Mouse (Mus musculus) midbrain, embryonic 12.5 days (tissue): ENCODE measurements at regions not wholly inside any gene's neighbourhood (a gene's known extent, or its start where the extent isn't known, plus 50 kb on each side); places are given as distances from the start of the nearest gene placed in this dataset.
A peak's percentile ranks its signal among the peaks of the same experiment; 100 is the strongest.

Source experiments
- ATAC-seq: fragments of 200-750 bp; cut with Nextera tagmentation; 2 replicates; pipeline ENCODE4 v1.8.0; 2017; ENCODE audit warnings: low read depth, moderate TSS enrichment, moderate library complexity; ENCODE audit not compliant: low FRiP score
- H3K27ac ChIP-seq: fragments of 300-500 bp; sonication (generic); replicated peaks from 2 replicates; pipeline ENCODE4 v1.5.1; 2016; ENCODE audit warnings: mild to moderate bottlenecking
- H3K27me3 ChIP-seq: fragments of 300-500 bp; sonication (generic); 2 replicates; pipeline ENCODE4 v1.6.1; 2016; ENCODE audit warnings: mild to moderate bottlenecking
- H3K36me3 ChIP-seq: fragments of 300-500 bp; sonication (generic); 2 replicates; pipeline ENCODE4 v1.6.1; 2016
- H3K4me1 ChIP-seq: fragments of 300-500 bp; sonication (generic); 2 replicates; pipeline ENCODE4 v1.6.1; 2016
- H3K4me2 ChIP-seq: fragments of 300-500 bp; sonication (generic); replicated peaks from 2 replicates; pipeline ENCODE4 v1.6.1; 2016; ENCODE audit warnings: mild to moderate bottlenecking, moderate library complexity
- H3K4me3 ChIP-seq: fragments of 300-500 bp; sonication (generic); 2 replicates; pipeline ENCODE4 v1.5.1; 2016; ENCODE audit warnings: mild to moderate bottlenecking
- H3K9ac ChIP-seq: fragments of 300-500 bp; sonication (generic); replicated peaks from 2 replicates; pipeline ENCODE4 v1.6.1; 2016; ENCODE audit warnings: mild to moderate bottlenecking, moderate library complexity
- H3K9me3 ChIP-seq: fragments of 300-500 bp; sonication (generic); 2 replicates; pipeline ENCODE4 v1.6.1; 2016; ENCODE audit warnings: mild to moderate bottlenecking
- WGBS: fragments of 180-500 bp; shearing (Covaris S2); methylation state at CpG from one replicate; pipeline ENCODE4 v1.1.7; 2016; 5-methylcytosine and 5-hydroxymethylcytosine counted together

- peak; percentile 72 for ATAC-seq
- Histone ChIP-seq H3K27me3 (peaks cover 82% of the 10 kb centered on the region), H3K36me3 (no peaks in the 10 kb centered on the region), H3K9ac (no peak overlapping the region; the same call in 1 of the 2 replicates), H3K4me3 (peak overlapping the region; percentile 29), H3K27ac (no peak overlapping the region), H3K4me2 (peak overlapping the region; percentile 52), H3K4me1 (0 out of 2 replicates have a peak, but pooled peaks cover 3% of the 10 kb centered on the region), H3K9me3 (no peaks in the 10 kb centered on the region)
- WGBS: under 1% methylated on average over 23 of the region's 23 CpGs
Measured at GRCm38 (mm10) chr5:74943737-74944403, 100.7 kb downstream of the Chic2 start.

- Histone ChIP-seq H3K4me1 (0 out of 2 replicates have a peak, but pooled peaks cover 3% of the 10 kb centered on the region), H3K9ac (no peak overlapping the region), H3K36me3 (no peaks in the 10 kb centered on the region), H3K4me3 (no peak overlapping the region), H3K27me3 (peaks cover 72% of the 10 kb centered on the region), H3K9me3 (no peaks in the 10 kb centered on the region), H3K4me2 (no peak overlapping the region; the same call in 1 of the 2 replicates), H3K27ac (no peak overlapping the region)
- ATAC-seq: no peak
- WGBS: 3% methylated on average over 13 of the region's 13 CpGs
Measured at GRCm38 (mm10) chr5:74941426-74941825, 103.1 kb downstream of the Chic2 start.

DNA sequence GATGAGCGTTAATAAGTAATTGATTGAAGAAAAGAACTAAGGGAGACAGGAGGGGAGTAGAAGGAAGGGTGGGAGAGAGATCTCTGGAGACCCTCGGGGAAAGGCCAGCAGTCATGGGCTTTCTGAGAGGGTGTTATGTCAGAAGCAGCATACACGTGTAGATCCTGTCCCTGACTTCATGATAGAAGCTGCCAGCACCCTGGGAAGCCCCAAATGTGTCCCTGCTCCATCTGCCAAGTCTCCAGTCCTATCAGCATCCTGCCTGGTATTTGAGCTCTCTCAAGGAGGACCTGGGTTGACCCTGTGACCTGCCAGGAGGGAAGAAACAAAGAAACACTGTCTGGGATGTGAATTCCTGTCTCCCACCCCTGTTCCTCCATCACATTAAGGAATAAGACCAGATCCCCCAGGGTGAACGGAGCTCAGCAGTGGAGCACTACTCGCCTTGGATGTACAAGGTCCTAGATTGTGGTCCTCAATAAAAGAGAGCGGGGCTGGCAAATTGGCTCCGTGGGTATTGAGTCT is 107.1 kb downstream of the Chic2 start:
- no peak for ATAC-seq
- no peaks in the 10 kb centered on the region for H3K9me3 ChIP-seq
- H3K36me3 ChIP-seq: no peaks in the 10 kb centered on the region
- H3K4me2 ChIP-seq: no peak overlapping the region
- no peak overlapping the region for H3K27ac ChIP-seq
- H3K4me3 ChIP-seq: no peak overlapping the region
- no peak overlapping the region for H3K9ac ChIP-seq
- H3K27me3 ChIP-seq: peaks cover 37% of the 10 kb centered on the region
- H3K4me1 ChIP-seq: no peaks in the 10 kb centered on the region
- 50% methylated on average over 7 of the region's 7 CpGs for WGBS

- H3K4me3 ChIP-seq: no peak overlapping the region
- WGBS: 85% methylated on average over 5 of the region's 5 CpGs
- no peak overlapping the region for H3K4me2 ChIP-seq
- no peak overlapping the region for H3K9ac ChIP-seq
- no peak for ATAC-seq
- H3K36me3 ChIP-seq: no peaks in the 10 kb centered on the region
- no peak overlapping the region for H3K27ac ChIP-seq
- no peaks in the 10 kb centered on the region for H3K4me1 ChIP-seq
- peaks cover 29% of the 10 kb centered on the region for H3K27me3 ChIP-seq
- no peaks in the 10 kb centered on the region for H3K9me3 ChIP-seq
Measured at GRCm38 (mm10) chr5:74936087-74936486, 108.5 kb downstream of the Chic2 start.

- Histone ChIP-seq H3K27me3 (peaks cover 24% of the 10 kb centered on the region), H3K9ac (no peak overlapping the region), H3K9me3 (no peaks in the 10 kb centered on the region), H3K36me3 (no peaks in the 10 kb centered on the region), H3K27ac (no peak overlapping the region), H3K4me2 (no peak overlapping the region), H3K4me1 (no peaks in the 10 kb centered on the region), H3K4me3 (no peak overlapping the region)
- 85% methylated on average over 8 of the region's 8 CpGs for WGBS
- no peak for ATAC-seq
Measured at GRCm38 (mm10) chr5:74935676-74936075, 108.9 kb downstream of the Chic2 start.

DNA sequence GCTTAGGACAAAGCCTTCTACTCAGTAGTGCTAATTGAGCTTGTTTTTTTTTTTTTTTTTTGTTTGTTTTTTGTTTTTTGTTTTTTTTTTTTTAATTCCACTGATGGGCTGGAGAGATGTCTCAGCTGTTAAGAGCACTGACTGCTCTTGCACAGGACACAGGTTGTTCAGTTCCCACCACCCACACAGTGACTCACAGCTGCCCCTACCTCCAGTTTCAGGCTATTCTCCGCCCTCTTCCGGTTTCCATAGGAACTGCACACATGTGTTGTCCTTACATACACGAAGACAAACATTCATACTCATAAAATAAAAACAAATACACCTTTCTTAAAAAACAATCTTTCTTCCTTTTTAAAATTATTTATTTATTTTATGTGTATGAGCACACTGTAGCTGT is 111.3 kb downstream of the Chic2 start:
- Histone ChIP-seq H3K9me3 (no peaks in the 10 kb centered on the region), H3K4me1 (no peaks in the 10 kb centered on the region), H3K27me3 (peaks cover 6% of the 10 kb centered on the region), H3K36me3 (no peaks in the 10 kb centered on the region), H3K27ac (no peak overlapping the region), H3K4me2 (no peak overlapping the region), H3K4me3 (no peak overlapping the region), H3K9ac (no peak overlapping the region)
- ATAC-seq: no peak
- 91% methylated on average over 3 of the region's 3 CpGs for WGBS

DNA sequence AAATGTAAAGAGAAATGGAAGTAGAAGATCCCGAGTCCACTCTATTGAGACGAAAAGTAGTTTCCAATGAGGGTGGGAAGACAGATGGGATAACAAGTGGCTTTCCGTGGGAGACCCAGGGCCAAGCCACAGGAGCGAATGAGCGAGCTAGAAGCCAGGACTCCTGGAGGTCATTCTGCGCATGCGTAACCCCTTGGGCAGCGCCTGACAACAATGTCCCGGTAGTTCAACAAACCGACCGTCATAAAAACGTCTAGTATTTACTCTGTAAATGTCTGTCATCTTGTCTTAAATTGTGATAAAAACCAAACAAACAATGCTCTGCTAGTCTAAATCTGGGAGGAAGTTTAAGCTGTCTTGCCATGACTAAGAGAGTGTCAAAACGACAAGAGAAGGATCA is 112.4 kb downstream of the Chic2 start:
- WGBS: 92% methylated on average over 13 of the region's 13 CpGs
- no peaks in the 10 kb centered on the region for H3K9me3 ChIP-seq
- H3K27ac ChIP-seq: no peak overlapping the region
- no peak for ATAC-seq
- H3K4me3 ChIP-seq: no peak overlapping the region
- H3K4me1 ChIP-seq: no peaks in the 10 kb centered on the region
- peaks cover 2% of the 10 kb centered on the region; the same call in 1 of the 2 replicates for H3K27me3 ChIP-seq
- H3K9ac ChIP-seq: no peak overlapping the region
- H3K4me2 ChIP-seq: no peak overlapping the region
- H3K36me3 ChIP-seq: no peaks in the 10 kb centered on the region

GRCm38 (mm10) chr5:74931765-74932164 is 112.8 kb downstream of the Chic2 start:
- ATAC-seq: no peak
- Histone ChIP-seq H3K4me2 (no peak overlapping the region), H3K9me3 (no peaks in the 10 kb centered on the region), H3K4me3 (no peak overlapping the region), H3K4me1 (no peaks in the 10 kb centered on the region), H3K36me3 (no peaks in the 10 kb centered on the region), H3K27me3 (no peaks in the 10 kb centered on the region; the same call in 1 of the 2 replicates), H3K9ac (no peak overlapping the region), H3K27ac (no peak overlapping the region)
- WGBS: 88% methylated on average over 12 of the region's 12 CpGs

DNA sequence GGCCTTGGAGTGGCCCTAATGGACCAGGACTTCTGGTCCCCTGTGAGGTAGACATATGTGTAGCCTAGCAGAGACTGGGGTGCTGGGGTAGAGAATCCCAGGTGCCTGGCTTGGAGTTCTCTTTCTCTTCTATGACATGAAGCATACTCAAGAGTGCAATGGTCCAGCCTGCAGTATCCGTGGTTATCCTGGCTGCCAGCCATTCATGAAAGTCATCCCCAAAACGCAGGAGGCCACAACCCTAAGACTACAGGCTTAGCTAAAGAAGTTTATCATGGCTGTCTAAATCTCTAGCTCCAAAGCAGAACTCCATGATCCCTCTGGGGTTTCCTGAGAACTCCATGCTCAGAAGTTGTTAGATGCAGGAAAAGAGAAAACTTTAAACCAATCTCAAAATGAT is 117.0 kb downstream of the Chic2 start:
- Histone ChIP-seq H3K9ac (no peak overlapping the region), H3K27ac (no peak overlapping the region), H3K4me3 (no peak overlapping the region), H3K4me1 (no peaks in the 10 kb centered on the region), H3K27me3 (no peaks in the 10 kb centered on the region), H3K9me3 (no peaks in the 10 kb centered on the region), H3K36me3 (no peaks in the 10 kb centered on the region), H3K4me2 (no peak overlapping the region)
- no peak for ATAC-seq
- 74% methylated on average over 2 of the region's 2 CpGs for WGBS

DNA sequence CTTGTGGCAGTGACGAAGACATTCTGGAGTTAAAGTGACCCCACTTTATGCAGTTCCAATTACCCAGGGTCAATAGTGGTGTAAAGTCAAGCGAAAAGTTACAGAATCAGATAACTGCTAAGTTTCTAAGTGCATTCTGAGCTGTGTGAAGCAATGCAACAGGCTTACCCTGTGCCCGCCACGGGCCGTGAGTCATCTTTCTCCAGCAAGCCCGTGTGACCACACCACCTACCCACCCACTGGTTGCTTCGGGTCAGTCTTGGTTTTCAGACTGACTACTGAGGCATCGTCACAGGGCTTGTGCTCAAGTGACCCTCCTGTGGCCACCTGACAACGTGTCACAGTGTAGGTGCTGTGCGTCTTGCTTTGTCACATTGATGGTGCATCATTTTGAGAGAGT is 118.8 kb downstream of the Chic2 start:
- Histone ChIP-seq H3K4me1 (no peaks in the 10 kb centered on the region), H3K4me3 (no peak overlapping the region), H3K9ac (no peak overlapping the region), H3K36me3 (no peaks in the 10 kb centered on the region), H3K27ac (no peak overlapping the region), H3K9me3 (no peaks in the 10 kb centered on the region), H3K4me2 (no peak overlapping the region), H3K27me3 (no peaks in the 10 kb centered on the region)
- WGBS: 93% methylated on average over 10 of the region's 10 CpGs
- no peak for ATAC-seq

- Histone ChIP-seq H3K4me3 (no peak overlapping the region), H3K9ac (no peak overlapping the region), H3K4me1 (no peaks in the 10 kb centered on the region), H3K36me3 (no peaks in the 10 kb centered on the region), H3K27ac (no peak overlapping the region), H3K27me3 (no peaks in the 10 kb centered on the region), H3K9me3 (no peaks in the 10 kb centered on the region), H3K4me2 (no peak overlapping the region)
- WGBS: 88% methylated on average over 4 of the region's 4 CpGs
- ATAC-seq: no peak
Measured at GRCm38 (mm10) chr5:74924031-74924533, 120.5 kb downstream of the Chic2 start.

DNA sequence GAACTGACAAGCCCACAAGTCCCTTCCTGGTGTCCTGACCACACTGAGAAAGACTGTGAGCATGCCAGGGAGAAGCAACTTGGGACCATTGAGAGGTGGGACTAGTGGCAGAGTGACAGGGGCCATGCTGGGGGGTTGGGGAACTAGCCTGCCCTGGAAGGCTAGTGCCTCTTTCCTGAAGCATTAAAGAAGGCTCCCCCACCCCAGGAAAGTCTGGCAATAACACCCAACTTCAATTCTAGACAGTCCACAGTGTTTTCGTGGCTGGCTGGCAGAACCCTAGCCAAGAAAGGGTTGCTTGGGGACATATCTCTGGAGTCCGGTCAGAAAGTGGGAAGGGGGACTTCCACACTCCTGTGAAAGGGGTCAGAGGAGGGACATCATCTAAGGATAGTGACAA is 121.2 kb downstream of the Chic2 start:
- Histone ChIP-seq H3K4me2 (no peak overlapping the region), H3K4me3 (no peak overlapping the region), H3K4me1 (no peaks in the 10 kb centered on the region), H3K27ac (no peak overlapping the region), H3K27me3 (no peaks in the 10 kb centered on the region), H3K9me3 (no peaks in the 10 kb centered on the region), H3K36me3 (no peaks in the 10 kb centered on the region), H3K9ac (no peak overlapping the region)
- 88% methylated on average over 2 of the region's 2 CpGs for WGBS
- no peak for ATAC-seq
